In the genomic region with DNA sequence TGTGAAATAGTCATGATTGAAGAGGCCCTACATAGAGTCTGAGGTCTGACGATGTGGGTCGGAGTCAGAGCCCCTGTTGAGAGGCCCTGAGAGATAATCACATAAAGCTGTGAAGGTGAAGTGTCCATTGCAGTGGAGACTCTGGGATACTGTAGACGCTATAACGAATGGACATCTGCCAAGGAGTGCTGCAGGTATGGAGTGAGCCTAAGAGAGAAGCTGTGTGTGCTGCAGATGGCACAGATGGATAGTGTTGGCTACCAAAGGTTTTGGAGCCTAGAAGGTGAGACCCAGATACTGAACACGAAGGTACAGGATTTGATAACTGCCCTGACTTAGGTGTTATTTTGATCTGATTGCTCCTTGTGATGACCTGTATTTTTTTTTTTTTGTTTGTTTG, we compare ENCODE assay signal across 7 mouse cellular contexts.
"Had no signal": no experiment of that assay in that cellular context is flagged by ENCODE, and none has a peak within 500 bp of the region (broad histone marks: within the 10 kb centered on the region; RNA-seq: fewer than 3 reads in every experiment).

No protein-coding gene starts in this region.

- DNase-seq: kidney, postnatal 14 days; lung, embryonic 14.5 days; lung, postnatal 10 days; retina, postnatal 1 day; right cerebral cortex, postnatal 4 days; thymus, adult 2 months; thymus, postnatal 25 days had no signal
